Mouse (Mus musculus): ENCODE measurements around the gene 6030498E09Rik.

- TF ChIP-seq POLR2A (IDR thresholded peaks at IDR 0.05; ENCODE audit: low read depth, low read length) (no peak), CTCF (IDR thresholded peaks at IDR 0.05; ENCODE audit: borderline replicate concordance, insufficient read depth, low read length) (no peak)
Measured at GRCm38 (mm10) chrX:38794373-38794772, 21.9 kb downstream of the 6030498E09Rik start.

Measured in embryonic fibroblast, embryonic 13.5 days (primary cell).